26 mouse cellular contexts compared by ENCODE assay signal in genomic region chr5:13358770-13359169, GRCm38 (mm10).
DNase-seq lines count a peak whose midpoint lies in the region; ATAC-seq and TF ChIP-seq lines count a peak whose summit lies in the region.
"Had no signal": no experiment of that assay in that cellular context is flagged by ENCODE, and none has a peak within 500 bp of the region (broad histone marks: within the 10 kb centered on the region; RNA-seq: fewer than 3 reads in every experiment).

No protein-coding gene starts in this region.

- H3K9ac ChIP-seq in lung, embryonic 14.5 days: no peak overlapping the region
- no peak overlapping the region for H3K9ac ChIP-seq in lung, postnatal 0 days (replicated peaks; ENCODE audit: low read depth)
- H3K9ac ChIP-seq: forebrain, embryonic 13.5 days; forebrain, postnatal 0 days; heart, embryonic 13.5 days; hindbrain, embryonic 15.5 days had no signal

- no peak for TF ChIP-seq EP300 in lung, postnatal 0 days (IDR thresholded peaks at IDR 0.05)

- H3K36me3 ChIP-seq in lung, embryonic 14.5 days (ENCODE audit: insufficient read depth): no peaks in the 10 kb centered on the region
- H3K36me3 ChIP-seq in lung, postnatal 0 days (ENCODE audit: insufficient read depth, low read length): no peaks in the 10 kb centered on the region
- no peaks in the 10 kb centered on the region for H3K36me3 ChIP-seq in limb, embryonic 10.5 days
- H3K36me3 ChIP-seq: forebrain, embryonic 10.5 days; G1E; heart, embryonic 10.5 days; heart, embryonic 13.5 days; hindbrain, embryonic 15.5 days had no signal

- no peaks in the 10 kb centered on the region for H3K4me1 ChIP-seq in lung, embryonic 14.5 days (ENCODE audit: insufficient read depth)
- no peaks in the 10 kb centered on the region for H3K4me1 ChIP-seq in lung, postnatal 0 days (ENCODE audit: insufficient read depth, low read depth, low read length)
- H3K4me1 ChIP-seq in limb, embryonic 10.5 days: peaks cover 13% of the 10 kb centered on the region
- H3K4me1 ChIP-seq: forebrain, embryonic 13.5 days; heart, embryonic 13.5 days; hindbrain, embryonic 15.5 days had no signal

- ATAC-seq in lung, embryonic 14.5 days (ENCODE audit: insufficient read depth): peak; percentile 87; the same call in 1 of the 2 replicates
- no peak for ATAC-seq in lung, postnatal 0 days
- ATAC-seq: forebrain, embryonic 13.5 days; forebrain, postnatal 0 days; Patski had no signal

- H3K4me2 ChIP-seq in lung, embryonic 14.5 days: no peak overlapping the region
- H3K4me2 ChIP-seq in lung, postnatal 0 days (replicated peaks; ENCODE audit: low read depth, low read length): no peak overlapping the region
- H3K4me2 ChIP-seq: forebrain, embryonic 13.5 days; heart, embryonic 13.5 days; hindbrain, embryonic 15.5 days had no signal

- peak; percentile 80 for DNase-seq in lung, embryonic 14.5 days
- no peak for DNase-seq in lung, postnatal 4 days
- peak; percentile 1 for DNase-seq in lung, postnatal 10 days
- no peak for DNase-seq in lung, postnatal 0 days (ENCODE audit: low spot score)
- peak; percentile 36 for DNase-seq in embryo, embryonic 11 days
- DNase-seq in limb, embryonic 10.5 days (ENCODE audit: low spot score): no peak
- no peak for DNase-seq in heart, adult 11 months
- DNase-seq: adrenal gland, postnatal 14 days; B cell, adult 2 months; cerebellum, adult 11 months; cerebellum, adult 2 months; cerebellum, adult 9-11 months; cerebellum, postnatal 25 days; forebrain, postnatal 0 days; gastrocnemius, postnatal 25 days; heart, adult 2 months; heart, postnatal 14 days; heart, postnatal 4 days had no signal

- no peak overlapping the region for H3K4me3 ChIP-seq in lung, embryonic 14.5 days (ENCODE audit: low read depth, low read length)
- no peak overlapping the region for H3K4me3 ChIP-seq in lung, postnatal 0 days (ENCODE audit: low read depth, low read length)
- H3K4me3 ChIP-seq in limb, embryonic 10.5 days: no peak overlapping the region
- H3K4me3 ChIP-seq: forebrain, embryonic 10.5 days; forebrain, embryonic 13.5 days; heart, adult 2 months; heart, embryonic 10.5 days; heart, embryonic 13.5 days; hindbrain, embryonic 15.5 days had no signal

- H3K27ac ChIP-seq in lung, embryonic 14.5 days (ENCODE audit: low read depth): no peak overlapping the region
- no peak overlapping the region for H3K27ac ChIP-seq in lung, postnatal 0 days (ENCODE audit: low read length)
- H3K27ac ChIP-seq in limb, embryonic 10.5 days: peak overlapping the region; percentile 50; the same call in 1 of the 2 replicates
- H3K27ac ChIP-seq: forebrain, embryonic 10.5 days; forebrain, embryonic 13.5 days; heart, adult 2 months; heart, embryonic 10.5 days; heart, embryonic 13.5 days; hindbrain, embryonic 15.5 days had no signal

- WGBS in lung, embryonic 14.5 days: 13% methylated on average over 4 of the region's 4 CpGs
- 23% methylated on average over 4 of the region's 4 CpGs for WGBS in lung, postnatal 0 days
- 6% methylated on average over 4 of the region's 4 CpGs for WGBS in limb, embryonic 10.5 days

- no peak for TF ChIP-seq CTCF in lung, embryonic 14.5 days (IDR thresholded peaks at IDR 0.05; ENCODE audit: low read depth)
- TF ChIP-seq CTCF in lung, postnatal 0 days (IDR thresholded peaks at IDR 0.05): no peak

- no peaks in the 10 kb centered on the region for H3K9me3 ChIP-seq in lung, embryonic 14.5 days (ENCODE audit: low read depth, low read length)
- no peaks in the 10 kb centered on the region for H3K9me3 ChIP-seq in lung, postnatal 0 days (ENCODE audit: low read length)
- H3K9me3 ChIP-seq in limb, embryonic 10.5 days (replicated peaks): no peaks in the 10 kb centered on the region
- H3K9me3 ChIP-seq: forebrain, embryonic 10.5 days; forebrain, embryonic 13.5 days; G1E; heart, embryonic 10.5 days; heart, embryonic 13.5 days; hindbrain, embryonic 15.5 days had no signal

- no peaks in the 10 kb centered on the region for H3K27me3 ChIP-seq in lung, embryonic 14.5 days (ENCODE audit: insufficient read depth, low read length)
- H3K27me3 ChIP-seq in lung, postnatal 0 days (replicated peaks; ENCODE audit: insufficient read depth, low read length): no peaks in the 10 kb centered on the region
- no peaks in the 10 kb centered on the region for H3K27me3 ChIP-seq in limb, embryonic 10.5 days (ENCODE audit: low read depth, poor library complexity, severe bottlenecking)
- H3K27me3 ChIP-seq: CH12.LX; forebrain, embryonic 13.5 days; heart, embryonic 13.5 days; hindbrain, embryonic 15.5 days; Patski had no signal

Comparison
In these comparisons a context has a peak if more than half of its experiments do, and no peak if none do; other contexts are left out.
1. DNase-seq: peak in lung, embryonic 14.5 days (single experiment), lung, postnatal 10 days (single experiment) and embryo, embryonic 11 days (single experiment); none in lung, postnatal 4 days (0 of 2), lung, postnatal 0 days (single experiment), limb, embryonic 10.5 days (single experiment) and heart, adult 11 months (single experiment).